Mouse (Mus musculus) adrenal gland, postnatal 36 days (tissue): ENCODE data around the gene Gm9767. TPM values are rescaled to one million over a fixed set of nuclear protein-coding genes. Genes with fewer than 3 reads are reported as not detected.

ENCODE experiments used
- DNase-seq, 2 experiments: peaks; one replicate each; pipeline ENCODE4 v3.0.0; 2021; ENCODE audit warnings: mixed read lengths in 1 of 2
- long read RNA-seq, 2 experiments: library from polyadenylated mRNA; stranded (forward); transcript quantifications; one replicate each; pipeline ENCODE4 v2.0.0; 2021; ENCODE audit warnings: borderline sequencing depth in 2 of 2
- total RNA-seq, 2 experiments: library from RNA; stranded (reverse); gene quantifications; 2 replicates each; pipeline ENCODE4 v1.2.3; 2021

The Gm9767 gene
- under 1 TPM; 0.40 to 0.93 TPM for total RNA-seq
- long read RNA-seq, experiment 1: 0 reads
- long read RNA-seq, experiment 2: 0 reads

DNA sequence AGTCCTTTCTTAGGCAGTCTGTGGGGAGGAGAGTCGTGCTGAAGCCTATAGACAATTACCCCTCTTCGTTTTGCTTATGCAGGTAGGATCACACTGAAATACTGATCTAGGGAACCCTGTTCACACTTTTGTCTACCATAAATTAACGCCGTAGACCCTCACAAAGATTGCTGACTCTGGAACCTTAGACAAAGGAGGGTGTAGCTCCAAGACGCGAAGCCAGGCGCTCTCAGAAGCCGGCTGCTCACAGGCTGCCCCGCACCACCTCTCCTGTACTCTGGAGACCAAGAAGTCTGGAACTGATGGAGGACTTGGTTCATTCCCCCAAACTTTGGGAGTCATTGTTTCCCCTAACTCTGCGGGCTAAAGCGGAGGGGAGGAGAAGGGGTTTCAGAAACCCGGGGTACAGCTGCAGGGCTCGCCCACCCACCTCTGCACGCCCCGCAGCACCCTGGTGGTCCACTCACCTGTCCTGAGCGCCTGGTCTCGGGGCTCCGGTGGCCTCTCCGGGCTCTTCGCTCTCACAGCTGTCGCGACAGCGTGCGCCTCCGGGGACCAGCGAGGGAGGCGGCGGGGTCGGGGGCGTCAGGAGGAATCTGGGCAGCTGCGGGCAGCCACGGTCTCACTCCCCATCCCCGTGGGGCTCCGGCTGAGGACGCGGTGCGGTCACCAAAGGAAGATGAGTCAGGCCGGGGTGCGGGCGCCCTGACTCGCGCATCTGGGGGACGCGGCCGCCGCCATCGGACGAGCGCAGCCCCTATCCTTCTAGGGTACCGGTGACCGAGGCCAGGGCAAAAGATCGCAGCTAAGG lies at the start of gene Gm9767:
Gene Gm9767 (plus strand): TSS at position 585 of the 811 bp plus-strand sequence.
- DNase-seq: peak; percentile 44 to 56

DNA sequence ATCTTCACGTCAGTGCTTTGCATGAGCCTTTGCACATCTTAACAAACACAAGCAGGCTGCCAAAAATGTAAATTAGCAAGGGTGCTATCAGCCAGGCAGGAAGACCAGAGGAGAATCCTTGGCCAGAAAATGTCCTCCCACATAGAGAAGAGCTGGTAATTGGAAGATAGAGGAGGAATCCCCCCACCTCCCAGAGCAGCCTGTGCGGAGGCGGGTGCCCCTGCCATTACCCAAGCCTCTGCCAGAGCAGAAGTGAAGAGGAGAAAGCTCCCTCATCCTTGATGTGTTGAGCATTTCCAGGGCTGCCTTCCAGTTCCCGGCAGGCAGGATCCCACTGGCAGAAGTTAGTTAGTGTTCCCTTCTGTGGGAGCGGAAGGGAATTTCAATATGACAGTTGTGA lies 43.1 kb upstream of the Gm9767 start:
- DNase-seq: no peak

DNA sequence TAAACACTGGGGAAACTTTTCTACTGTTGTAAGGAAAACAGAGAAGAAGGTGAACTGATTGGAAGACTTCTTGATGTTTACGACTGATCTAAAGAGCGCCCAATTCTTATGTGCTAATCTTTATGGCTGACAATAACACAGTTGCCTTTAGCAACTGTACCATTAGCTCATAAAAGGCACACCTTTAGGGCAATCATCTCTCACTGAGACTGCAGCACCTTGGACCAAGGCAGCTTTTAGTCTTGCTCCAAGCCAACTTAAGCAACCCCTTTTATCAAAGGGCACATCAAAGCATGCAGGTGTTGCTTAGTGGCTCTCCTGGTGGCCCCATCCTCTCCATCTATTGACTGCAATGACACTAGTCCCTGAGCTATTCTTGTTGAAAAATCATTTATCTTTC lies 26.9 kb upstream of the Gm9767 start:
- no peak for DNase-seq

DNA sequence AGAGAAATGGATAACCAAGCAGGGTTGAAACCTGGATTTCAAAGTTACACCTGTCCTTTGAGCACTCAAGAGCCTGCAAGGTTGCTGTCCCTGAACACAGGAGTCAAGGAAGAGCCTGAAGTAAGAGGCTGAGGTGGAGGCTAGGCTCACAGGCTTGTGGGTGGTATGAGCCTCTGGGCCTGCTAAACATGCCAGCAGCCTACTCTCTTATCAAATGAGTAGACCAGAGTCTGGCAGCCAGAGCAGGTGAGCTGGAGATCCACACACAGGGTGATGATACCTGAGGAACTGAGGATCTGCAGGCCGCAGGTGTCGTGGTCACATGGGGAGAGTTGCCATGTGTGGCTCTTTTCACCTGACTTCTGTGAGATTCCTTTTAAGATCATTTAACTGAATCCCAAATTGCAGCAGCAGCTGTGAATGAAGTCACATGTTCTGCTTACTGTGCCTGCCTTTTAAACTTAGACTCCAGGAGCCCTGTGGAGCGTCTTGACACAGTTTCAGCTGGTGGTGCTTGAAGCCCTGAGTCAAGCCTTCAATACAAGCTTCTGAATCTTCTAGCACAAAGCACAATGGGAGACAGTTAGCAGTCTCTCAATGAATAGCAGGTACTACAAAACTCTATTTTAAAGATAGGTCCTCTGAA lies 18.3 kb upstream of the Gm9767 start:
- no peak for DNase-seq

DNA sequence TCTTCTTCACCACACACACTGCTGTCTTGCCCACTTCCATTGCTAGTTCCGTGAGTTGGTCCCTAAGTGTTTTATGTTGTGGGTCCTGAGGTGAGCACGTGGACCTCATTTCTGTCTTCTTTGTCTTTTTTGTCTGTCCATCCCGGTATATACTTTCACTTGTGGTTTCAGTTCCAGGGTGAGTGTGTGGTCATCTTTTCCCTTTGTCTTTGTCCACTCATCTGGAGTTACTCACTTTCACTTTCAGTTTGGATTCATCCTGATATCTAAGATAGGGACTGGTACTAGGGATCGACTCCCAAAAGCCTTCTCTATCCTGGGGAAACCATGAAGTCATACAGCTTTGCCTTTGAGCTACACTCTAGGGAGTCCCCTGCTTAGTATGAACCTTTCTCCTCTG lies 15.0 kb upstream of the Gm9767 start:
- no peak for DNase-seq

DNA sequence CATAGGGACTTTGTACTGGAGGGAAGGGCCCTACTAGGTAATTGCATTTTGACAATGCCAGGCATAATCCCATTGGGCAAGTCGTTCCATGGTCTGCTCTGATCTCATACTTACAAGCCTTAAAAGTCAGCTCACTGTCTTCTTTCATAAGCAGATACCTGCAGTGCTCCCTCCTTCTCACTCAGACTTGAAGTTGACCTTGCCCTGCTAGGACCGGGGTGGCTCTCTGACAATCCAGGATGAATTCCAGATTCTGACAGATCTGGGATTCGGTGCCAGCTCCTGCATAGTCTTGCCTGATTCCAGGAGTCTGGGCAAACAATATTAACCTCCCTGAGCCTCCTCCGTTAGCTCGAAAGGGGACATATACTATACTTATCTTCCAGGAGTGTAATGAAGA lies 6.1 kb upstream of the Gm9767 start:
- DNase-seq: peak; percentile 15 to 35

DNA sequence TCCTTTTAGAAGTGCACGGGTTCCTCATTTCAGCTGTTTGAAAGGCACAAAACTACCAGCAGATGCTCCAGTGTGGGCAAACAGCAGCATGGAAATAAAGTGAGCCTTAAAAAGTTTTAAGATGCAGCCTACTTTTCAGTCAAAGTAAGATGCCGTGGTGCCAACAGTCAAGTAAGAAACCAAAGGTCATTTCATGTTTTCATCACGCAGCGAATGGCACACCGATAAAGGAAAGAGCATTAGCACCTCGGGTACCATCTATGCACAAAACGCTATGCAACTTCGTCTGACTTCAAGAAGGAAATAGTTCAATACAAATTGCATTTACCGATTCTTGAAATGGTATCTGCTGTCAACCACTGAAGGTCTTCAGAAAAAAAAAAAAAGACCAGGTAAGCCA lies 1.1 kb upstream of the Gm9767 start:
- DNase-seq: no peak

DNA sequence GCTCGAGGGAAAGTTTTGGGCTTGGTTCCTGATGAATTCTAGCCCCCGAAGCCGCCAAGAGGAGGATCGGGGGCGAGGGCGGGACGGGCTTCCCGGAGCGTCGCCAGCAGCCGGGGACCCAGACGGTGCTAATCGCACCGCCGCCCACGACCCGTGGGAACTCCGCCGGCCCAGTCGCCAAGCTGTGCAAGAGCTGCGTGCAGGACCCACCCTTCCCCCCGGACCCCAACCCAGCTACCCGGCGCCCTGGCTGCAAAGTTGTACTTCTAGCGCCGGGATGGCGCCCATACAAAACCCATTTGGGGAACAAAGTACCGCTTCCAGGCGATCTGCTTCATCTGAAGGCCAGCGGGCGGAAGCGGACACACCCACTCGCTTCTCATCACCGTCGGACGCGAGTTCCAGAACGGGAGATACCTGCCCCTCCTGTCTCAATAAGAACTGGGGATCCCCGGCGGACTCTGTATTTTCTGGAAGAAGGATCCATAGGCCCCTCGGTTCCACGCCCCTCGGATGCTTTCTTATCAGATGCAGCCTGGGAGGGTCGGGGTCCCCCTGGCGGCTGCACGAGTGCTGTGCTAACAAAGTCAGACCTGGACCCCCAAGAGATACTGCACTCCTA lies 577 bp downstream of the Gm9767 start, which contains the start of gene Tmem200a:
Gene Tmem200a (minus strand): TSS at position 532 of the 622 bp plus-strand sequence.
- DNase-seq: peak; percentile 73 to 87

DNA sequence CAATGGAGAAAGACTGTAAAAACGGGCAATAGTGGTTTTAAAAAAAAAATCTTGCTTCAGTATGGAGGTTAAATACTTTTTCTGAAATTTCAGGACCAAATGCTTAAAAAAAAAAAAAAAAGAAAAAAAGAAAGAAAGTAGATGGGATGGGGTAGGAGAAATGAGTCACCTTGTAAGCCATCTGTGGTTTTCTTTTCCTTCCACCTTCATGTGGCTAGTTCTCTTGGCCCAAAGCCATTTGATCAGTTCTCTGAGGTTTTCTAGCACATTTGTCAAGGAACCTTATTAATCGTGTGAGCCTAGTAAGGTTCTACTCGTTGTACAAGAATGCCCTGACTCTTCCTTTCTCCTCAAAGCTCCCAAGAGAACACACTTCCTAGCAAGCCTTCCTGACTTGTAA lies 1.6 kb downstream of the Gm9767 start:
- DNase-seq: no peak

DNA sequence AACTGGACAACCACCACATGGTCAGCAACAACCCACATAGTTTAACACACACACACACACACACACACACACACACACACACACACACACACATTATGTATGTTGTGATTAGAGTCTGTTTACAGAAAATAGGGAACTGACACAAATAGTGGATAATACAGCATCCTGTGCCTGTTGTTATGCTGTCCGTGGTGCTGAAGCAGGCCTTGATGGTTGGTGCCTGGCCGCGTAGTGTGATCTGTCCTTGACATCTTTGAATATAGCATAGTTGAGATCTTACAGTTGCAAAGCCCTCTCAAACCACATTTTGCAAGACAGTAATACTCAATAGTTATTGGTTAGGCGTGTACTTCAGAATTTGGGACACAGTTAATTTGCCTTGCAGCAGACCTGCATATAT lies 4.0 kb downstream of the Gm9767 start:
- DNase-seq: peak; percentile 33 to 35

DNA sequence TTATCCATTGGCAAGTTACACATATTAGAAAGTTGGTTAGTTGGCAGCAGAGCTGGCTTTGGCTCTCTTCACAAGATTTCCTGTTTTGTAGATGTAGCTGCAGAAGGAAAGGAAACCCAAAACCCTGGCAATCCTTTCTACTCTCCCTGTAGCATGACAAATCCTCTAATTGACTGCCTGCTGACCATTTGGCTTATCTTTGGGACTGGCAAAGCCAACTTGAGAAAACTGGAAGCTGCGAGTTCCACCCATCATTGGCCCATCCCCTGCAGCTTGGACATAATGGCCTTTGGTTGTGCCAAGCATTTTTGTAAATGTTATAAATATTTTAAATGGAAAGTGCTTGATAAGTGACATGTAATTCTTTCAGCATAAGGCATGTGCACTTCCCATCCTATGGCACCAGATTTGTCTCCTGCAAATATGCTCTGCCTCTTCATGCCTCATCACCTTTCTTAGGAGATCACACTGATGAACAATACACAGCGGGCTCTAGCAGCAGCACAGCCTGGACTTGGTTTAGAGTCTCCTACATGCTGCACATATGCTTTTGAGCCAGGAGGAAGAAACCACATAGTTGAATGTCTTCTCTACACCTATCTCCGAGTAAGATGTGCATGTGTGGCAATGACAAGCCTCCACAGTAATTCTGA lies 25.4 kb downstream of the Gm9767 start:
- no peak for DNase-seq

DNA sequence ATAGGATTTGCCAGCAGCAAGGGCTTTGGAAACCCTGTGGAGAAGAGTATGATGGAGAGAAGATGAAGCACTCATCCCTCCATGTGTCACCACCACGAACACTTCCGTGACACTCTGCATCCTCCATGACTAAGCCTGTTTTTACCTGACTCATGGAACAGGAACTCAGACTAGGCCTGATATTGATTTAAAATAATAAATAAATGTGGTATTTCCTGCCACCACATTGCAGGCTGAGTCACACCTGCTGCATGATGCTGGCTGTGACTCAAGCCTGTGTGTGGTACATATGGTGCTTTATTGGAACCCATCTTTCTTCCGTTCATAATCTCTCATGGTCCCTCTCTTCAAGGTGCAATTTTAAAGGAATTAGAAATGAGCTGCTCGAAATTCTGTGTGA lies 36.4 kb downstream of the Gm9767 start:
- DNase-seq: no peak

DNA sequence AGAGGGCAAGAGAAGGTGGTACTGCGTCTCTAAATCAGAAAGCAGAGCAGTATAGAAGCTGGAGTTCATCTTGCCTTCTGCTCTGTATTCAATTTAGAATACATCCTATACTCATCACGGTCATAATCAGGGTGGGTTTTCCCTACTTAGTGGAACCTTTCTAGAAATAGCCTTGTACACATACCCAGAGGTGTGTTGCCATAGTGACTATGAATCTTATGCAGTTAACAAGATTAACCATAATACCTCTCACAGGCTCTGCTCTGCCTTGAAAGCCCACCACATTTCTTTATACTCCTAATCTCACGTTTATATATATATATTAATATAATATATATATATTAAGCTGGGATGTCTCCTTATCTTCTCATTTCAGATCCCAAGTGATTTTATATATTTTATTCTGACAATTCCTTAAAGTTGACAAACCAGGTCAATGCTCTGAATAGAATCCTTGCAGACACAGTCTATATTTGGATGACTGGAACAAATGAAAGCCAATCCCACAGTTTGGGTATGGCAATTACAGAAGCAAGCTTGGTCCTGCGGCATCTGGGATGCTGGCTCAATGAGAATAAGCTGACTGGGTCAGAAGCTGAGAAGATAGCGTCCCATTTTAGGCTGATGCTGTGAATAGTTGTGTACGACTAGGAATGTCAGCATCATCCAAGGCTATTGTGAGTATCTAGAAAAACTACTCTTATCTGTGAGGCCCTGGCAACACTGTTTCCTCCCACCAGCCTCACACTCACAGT lies 41.2 kb downstream of the Gm9767 start:
- no peak for DNase-seq

DNA sequence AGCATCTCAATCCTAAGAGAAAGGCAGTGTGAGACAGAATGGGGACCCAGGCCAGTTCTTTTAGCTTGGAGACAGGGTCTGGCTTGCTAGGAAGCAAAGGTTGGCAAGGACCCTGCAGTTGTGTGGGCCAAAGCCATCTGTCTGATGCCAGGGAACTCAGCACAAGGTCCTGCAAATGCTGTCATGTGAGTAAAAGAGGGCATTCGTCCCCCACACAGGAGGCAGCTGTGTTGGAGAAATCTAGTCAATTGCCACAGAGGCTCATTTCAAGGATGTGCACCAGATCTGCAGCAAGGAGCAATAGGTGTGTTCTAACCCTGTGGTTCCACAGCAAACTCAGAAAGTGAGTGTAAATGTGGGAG lies 41.7 kb downstream of the Gm9767 start:
- no peak for DNase-seq

Other genes starting within 250 kb of the Gm9767 start
- gene Tmem200a, start 797 bp downstream of the Gm9767 start, total RNA-seq: 10 to 100 TPM; 44.3 to 82.1 TPM
- gene Samd3, start 151.5 kb downstream of the Gm9767 start, total RNA-seq: not detected